Mouse (Mus musculus) kidney, postnatal 0 days (tissue): ENCODE measurements around the gene Rpl24. TPM values are rescaled to one million over a fixed set of nuclear protein-coding genes. Genes with fewer than 3 reads are reported as not detected.

Source experiments
- ATAC-seq: fragments of 200-750 bp; cut with Nextera tagmentation; replicated peaks from 2 replicates; pipeline ENCODE4 v1.8.0; 2017; ENCODE audit warnings: low read depth, moderate number of reproducible peaks, moderate TSS enrichment, moderate library complexity; ENCODE audit not compliant: low FRiP score
- DNase-seq: peaks from one replicate; pipeline ENCODE4 v3.0.0-alpha.2; 2016; ENCODE audit warnings: low spot score
- H3K27ac ChIP-seq: fragments of 300-500 bp; sonication (generic); 2 replicates; pipeline ENCODE4 v1.5.1; 2014; ENCODE audit warnings: mild to moderate bottlenecking
- H3K27me3 ChIP-seq: fragments of 300-500 bp; sonication (generic); 2 replicates; pipeline ENCODE4 v1.6.1; 2014; ENCODE audit warnings: low read length, mixed read lengths; ENCODE audit not compliant: insufficient read depth
- H3K36me3 ChIP-seq: fragments of 300-500 bp; sonication (generic); 2 replicates; pipeline ENCODE4 v1.6.1; 2014; ENCODE audit warnings: low read length, mixed read lengths; ENCODE audit not compliant: insufficient read depth
- H3K4me1 ChIP-seq: fragments of 300-500 bp; sonication (generic); replicated peaks from 2 replicates; pipeline ENCODE4 v1.6.1; 2014; ENCODE audit warnings: antibody characterized with exemption, low read length, mixed read lengths; ENCODE audit not compliant: insufficient read depth
- H3K4me2 ChIP-seq: fragments of 300-500 bp; sonication (generic); 2 replicates; pipeline ENCODE4 v1.6.1; 2014; ENCODE audit warnings: mild to moderate bottlenecking, low read length, moderate library complexity, mixed read lengths
- H3K4me3 ChIP-seq: fragments of 300-500 bp; sonication (generic); replicated peaks from 2 replicates; pipeline ENCODE4 v1.5.1; 2014; ENCODE audit warnings: low read depth, low read length
- H3K9ac ChIP-seq: fragments of 300-500 bp; sonication (generic); 2 replicates; pipeline ENCODE4 v1.6.1; 2014; ENCODE audit warnings: low read depth, low read length
- H3K9me3 ChIP-seq: fragments of 300-500 bp; sonication (generic); replicated peaks from 2 replicates; pipeline ENCODE4 v1.6.1; 2016; ENCODE audit warnings: low read length, inconsistent platforms, mixed read lengths
- CTCF ChIP-seq: IDR thresholded peaks from 2 replicates; pipeline ENCODE4 v1.5.1; 2016; ENCODE audit warnings: antibody characterized with exemption, low read depth, mild to moderate bottlenecking, moderate library complexity
- WGBS: fragments of 180-500 bp; shearing (Covaris S2); extraction: QIAGEN DNeasy Blood & Tissue Kit; methylation state at CpG from one replicate; pipeline ENCODE4 v1.1.7; 2014; 5-methylcytosine and 5-hydroxymethylcytosine counted together
- polyA plus RNA-seq: library from polyadenylated mRNA; unstranded; fragments of >200 nt; fragmentation: Nextera tagmentation; extraction: Ambion mirVana; gene quantifications from 2 replicates; pipeline ENCODE4 v1.2.1, GENCODE M21; 2015

Gene Rpl24
- polyA plus RNA-seq = 924 and 1,073 TPM in 2 replicates

DNA sequence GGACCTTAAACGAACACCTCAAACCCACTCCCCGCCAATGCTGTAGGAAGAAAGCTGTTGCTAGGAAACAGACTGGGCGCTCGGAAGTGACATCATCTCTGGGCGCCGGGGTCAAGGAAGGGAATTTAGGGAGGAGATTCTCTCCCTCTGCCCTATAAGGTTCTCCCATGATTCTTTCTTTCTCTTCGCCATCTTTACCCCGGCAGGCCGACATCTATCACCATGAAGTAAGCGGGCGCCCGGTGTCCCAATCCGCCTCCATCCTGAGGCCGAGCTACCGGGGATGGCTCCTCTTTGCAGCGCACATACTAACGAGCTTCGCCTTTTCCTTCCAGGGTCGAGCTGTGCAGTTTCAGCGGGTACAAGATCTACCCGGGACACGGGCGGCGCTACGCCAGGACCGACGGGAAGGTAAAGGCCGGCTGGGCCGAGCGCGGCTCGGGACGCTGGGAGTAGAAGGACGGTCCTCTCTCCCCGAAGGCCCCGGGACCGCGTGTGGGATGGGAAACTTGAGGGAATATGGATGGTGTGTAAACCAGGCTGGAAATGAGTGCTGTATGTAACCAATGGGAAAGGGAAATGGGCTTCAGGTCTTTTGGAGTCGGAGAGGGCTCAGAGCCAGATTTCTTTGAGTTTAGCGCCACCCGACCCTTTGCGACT lies at the start of gene Rpl24:
TSS of gene Rpl24 (plus strand) at position 64 of the 660 bp plus-strand sequence.
- H3K27me3 ChIP-seq = no peaks in the 10 kb centered on the region
- H3K4me2 ChIP-seq = peak within 1 kb of the TSS; percentile 83
- ATAC-seq (peak; percentile 93), DNase-seq (peak; percentile 96)
- under 1% methylated on average over 42 of the region's 42 CpGs for WGBS
- no peaks in the 10 kb centered on the region for H3K9me3 ChIP-seq
- H3K4me1 ChIP-seq = no peaks in the 10 kb centered on the region
- peak within 1 kb of the TSS; percentile 95 for H3K9ac ChIP-seq
- TF ChIP-seq CTCF = no peak
- peak within 1 kb of the TSS; percentile 92 for H3K27ac ChIP-seq
- H3K36me3 ChIP-seq = peaks cover 16% of the 10 kb centered on the region
- peak within 1 kb of the TSS; percentile 91 for H3K4me3 ChIP-seq

DNA sequence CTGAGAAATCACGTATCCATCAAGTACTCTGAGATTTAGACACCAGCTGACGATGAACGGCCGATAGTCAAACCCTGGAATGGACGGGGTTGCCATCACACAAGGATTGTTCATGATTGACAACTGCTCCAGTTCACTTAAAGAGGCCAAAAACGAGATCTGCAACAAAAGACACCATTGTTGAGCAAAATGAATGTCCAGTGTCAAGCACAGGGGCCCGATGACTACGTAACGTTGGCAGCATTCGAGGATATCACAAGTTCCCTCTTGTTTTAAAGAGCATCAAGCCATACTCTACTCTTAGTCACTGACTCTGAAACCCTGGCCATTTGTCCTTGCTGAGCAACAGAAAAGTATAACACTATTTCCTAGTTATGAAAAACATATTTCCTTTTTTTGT lies 44.0 kb upstream of the Rpl24 start:
- ATAC-seq = no peak
- H3K27ac ChIP-seq = no peak overlapping the region
- 93% methylated on average over 10 of the region's 10 CpGs for WGBS
- no peak overlapping the region for H3K9ac ChIP-seq
- no peak for TF ChIP-seq CTCF
- no peaks in the 10 kb centered on the region for H3K27me3 ChIP-seq
- DNase-seq = no peak
- H3K4me3 ChIP-seq = no peak overlapping the region
- no peaks in the 10 kb centered on the region for H3K9me3 ChIP-seq
- H3K4me1 ChIP-seq = no peaks in the 10 kb centered on the region
- no peak overlapping the region for H3K4me2 ChIP-seq
- H3K36me3 ChIP-seq = peaks cover 6% of the 10 kb centered on the region; the same call in 1 of the 2 replicates

DNA sequence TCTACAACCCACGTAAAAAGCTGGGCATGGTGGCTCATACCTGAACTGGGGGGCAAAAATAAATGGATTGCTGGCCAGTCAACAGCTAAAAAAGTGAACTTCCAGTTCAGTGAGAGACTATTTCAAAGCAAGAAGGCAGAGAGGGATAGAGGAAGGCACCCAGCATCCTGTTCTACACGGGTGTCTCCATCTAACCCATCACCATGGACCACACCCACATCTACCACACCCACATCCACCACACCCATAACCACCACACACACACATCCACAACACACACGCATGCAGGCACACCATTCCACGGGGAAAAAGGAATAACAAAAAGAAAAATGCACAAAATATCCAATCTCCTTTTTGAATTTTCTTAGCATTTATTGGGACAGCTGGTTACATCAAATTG lies 42.1 kb upstream of the Rpl24 start:
- H3K4me2 ChIP-seq = no peak overlapping the region
- H3K9ac ChIP-seq = no peak overlapping the region
- H3K4me3 ChIP-seq = no peak overlapping the region
- no peak for DNase-seq
- WGBS = 95% methylated on average over 4 of the region's 4 CpGs
- no peak overlapping the region for H3K27ac ChIP-seq
- no peaks in the 10 kb centered on the region for H3K27me3 ChIP-seq
- no peak for ATAC-seq
- no peaks in the 10 kb centered on the region for H3K9me3 ChIP-seq
- TF ChIP-seq CTCF = no peak
- H3K36me3 ChIP-seq = peaks cover 8% of the 10 kb centered on the region; the same call in 1 of the 2 replicates
- no peaks in the 10 kb centered on the region for H3K4me1 ChIP-seq

DNA sequence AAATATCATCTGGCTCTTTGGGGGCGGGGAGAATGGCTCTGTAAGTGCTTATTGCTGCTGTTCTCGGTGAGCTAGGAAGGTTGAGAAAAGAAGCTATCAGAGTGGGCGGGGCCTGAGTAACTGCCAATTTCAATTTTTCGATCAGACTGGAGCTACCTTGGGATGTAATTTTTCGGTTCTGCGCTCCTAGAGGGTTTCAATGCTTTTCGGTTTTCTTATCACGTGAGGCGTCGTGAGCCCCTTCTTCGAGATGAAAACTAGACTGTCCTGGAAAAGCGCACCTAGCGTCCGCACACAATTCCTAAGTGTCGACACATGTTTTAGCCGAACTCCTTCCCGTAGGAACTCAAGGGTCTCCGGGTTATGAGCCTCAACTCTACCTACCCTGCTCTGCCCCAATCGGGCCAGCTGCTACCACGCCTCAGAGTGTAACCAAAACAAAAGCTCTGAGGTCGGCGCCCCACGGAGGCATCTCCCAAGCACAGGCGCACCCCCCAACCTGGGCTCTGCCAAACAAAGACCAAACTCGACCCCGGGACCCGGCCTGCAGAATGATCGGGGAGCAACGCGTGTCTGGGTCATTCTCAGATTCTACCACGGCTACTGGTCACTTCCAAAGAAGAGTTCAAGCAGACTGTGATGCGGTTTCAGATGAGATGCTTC lies 32.3 kb upstream of the Rpl24 start:
- Histone ChIP-seq H3K27me3 (no peaks in the 10 kb centered on the region), H3K9ac (peak overlapping the region; percentile 52), H3K27ac (peak overlapping the region; percentile 54), H3K4me3 (peak overlapping the region; percentile 63), H3K9me3 (no peaks in the 10 kb centered on the region), H3K4me2 (peak overlapping the region; percentile 86), H3K36me3 (no peaks in the 10 kb centered on the region), H3K4me1 (no peaks in the 10 kb centered on the region)
- peak; percentile 24 for DNase-seq
- TF ChIP-seq CTCF = peak; percentile 18; the same call in 1 of the 2 replicates
- 0 out of 2 replicates have a peak, but pooled peaks have one; percentile 43 for ATAC-seq
- WGBS = under 1% methylated on average over 32 of the region's 32 CpGs

DNA sequence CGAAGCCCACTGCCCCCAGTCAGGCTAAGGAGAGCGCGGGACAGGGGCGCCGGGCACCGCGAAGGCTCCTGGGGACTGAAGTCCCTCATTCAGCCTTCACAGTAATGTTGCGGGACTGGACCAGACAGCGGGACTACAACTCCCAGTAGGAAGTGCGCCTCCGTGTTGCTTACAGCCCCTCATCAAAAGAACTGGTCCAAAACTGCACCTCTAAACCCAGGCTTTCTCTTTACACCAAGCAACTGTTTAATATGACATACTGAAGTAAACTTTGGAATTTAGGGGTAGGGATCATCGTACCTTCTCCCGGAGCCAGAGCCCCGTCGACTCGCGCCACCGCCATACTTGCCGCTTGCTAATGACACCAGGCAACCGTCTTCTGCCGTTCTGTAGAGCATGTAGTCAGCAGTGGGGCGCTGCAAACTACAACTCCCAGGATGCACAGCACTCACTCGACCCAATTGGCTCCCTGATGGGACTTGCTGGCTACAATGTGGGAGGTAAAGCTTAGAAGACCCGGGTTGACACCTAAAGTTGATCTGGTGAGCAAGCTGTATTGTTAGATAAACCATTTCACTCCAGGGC lies 31.5 kb upstream of the Rpl24 start, which contains the start of gene Cep97:
TSS of gene Cep97 (minus strand) at position 403 of the 585 bp plus-strand sequence.
- TF ChIP-seq CTCF = 0 out of 2 replicates have a peak, but pooled peaks have one; percentile 24
- no peaks in the 10 kb centered on the region for H3K27me3 ChIP-seq
- peak within 1 kb of the TSS; percentile 63 for H3K4me3 ChIP-seq
- H3K36me3 ChIP-seq = no peaks in the 10 kb centered on the region
- H3K4me2 ChIP-seq = peak within 1 kb of the TSS; percentile 86
- no peaks in the 10 kb centered on the region for H3K4me1 ChIP-seq
- peak; percentile 98 for ATAC-seq
- peak within 1 kb of the TSS; percentile 54 for H3K27ac ChIP-seq
- WGBS = under 1% methylated on average over 24 of the region's 24 CpGs
- peak within 1 kb of the TSS; percentile 52 for H3K9ac ChIP-seq
- DNase-seq = peak; percentile 96
- H3K9me3 ChIP-seq = no peaks in the 10 kb centered on the region

DNA sequence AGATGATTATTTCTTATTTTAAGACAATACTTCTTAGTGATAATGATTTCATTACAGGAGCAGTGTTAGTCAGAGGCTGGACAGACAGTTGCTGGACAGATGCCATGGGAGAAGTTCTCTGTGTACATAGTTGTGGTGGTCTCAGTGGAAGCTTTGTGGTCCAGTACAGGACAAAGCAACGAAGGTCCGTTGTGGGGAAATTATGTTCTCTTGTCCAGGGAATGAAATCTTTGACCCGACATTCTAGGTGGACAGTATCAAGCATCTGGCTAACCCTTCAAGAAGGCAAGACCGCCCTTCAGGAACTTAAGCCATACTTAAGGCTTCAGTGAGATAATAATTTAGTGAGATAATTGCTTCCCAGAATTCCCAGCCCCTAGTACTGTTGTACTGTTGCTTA lies 27.3 kb upstream of the Rpl24 start:
- no peak for ATAC-seq
- H3K36me3 ChIP-seq = no peaks in the 10 kb centered on the region
- no peak overlapping the region for H3K27ac ChIP-seq
- H3K4me1 ChIP-seq = no peaks in the 10 kb centered on the region
- H3K4me2 ChIP-seq = no peak overlapping the region
- no peak for DNase-seq
- TF ChIP-seq CTCF = no peak
- H3K9ac ChIP-seq = no peak overlapping the region
- 78% methylated on average over 4 of the region's 4 CpGs for WGBS
- no peak overlapping the region for H3K4me3 ChIP-seq
- no peaks in the 10 kb centered on the region for H3K9me3 ChIP-seq
- no peaks in the 10 kb centered on the region for H3K27me3 ChIP-seq
